Mouse (Mus musculus) megakaryocyte, adult 5-6 weeks (primary cell): ENCODE measurements around the gene Fcamr. TPM values are rescaled to one million over a fixed set of nuclear protein-coding genes. Genes with fewer than 3 reads are reported as not detected.

Source experiments
- ATAC-seq: 2 replicates; pipeline ENCODE4 v1.8.0; 2016; ENCODE audit warnings: mild to moderate bottlenecking, inconsistent platforms; ENCODE audit not compliant: poor library complexity, severe bottlenecking
- total RNA-seq, 2 experiments: library from RNA; stranded (forward) in 1 of 2; stranded (reverse) in 1 of 2; fragments of 153-499, 151-499 nt in 1 of 2; fragments of 221-1000, 200-1000 nt in 1 of 2; gene quantifications; 2 replicates each; pipeline versions ENCODE4 v1.2.3 to v1.2.4; 2015 to 2017

Fcamr gene
- total RNA-seq (2015) (not detected in 2 replicates), total RNA-seq (2017) (not detected in 2 replicates)

GRCm38 (mm10) chr1:130800602-130801001 lies at the start of gene Fcamr:
TSS of gene Fcamr (plus strand) at chr1:130800902.
- ATAC-seq, result no peak

- ATAC-seq, result no peak
Observed at GRCm38 (mm10) chr1:130759689-130760088, 41.0 kb upstream of the Fcamr start.

GRCm38 (mm10) chr1:130761597-130761996 lies 39.1 kb upstream of the Fcamr start:
- no peak for ATAC-seq

GRCm38 (mm10) chr1:130762045-130762760 lies 38.5 kb upstream of the Fcamr start:
- no peak for ATAC-seq

- no peak for ATAC-seq
Observed at GRCm38 (mm10) chr1:130764027-130764461, 36.7 kb upstream of the Fcamr start.

GRCm38 (mm10) chr1:130767066-130767465 lies 33.6 kb upstream of the Fcamr start:
- ATAC-seq, result no peak

GRCm38 (mm10) chr1:130769925-130770324 lies 30.8 kb upstream of the Fcamr start:
- no peak for ATAC-seq

GRCm38 (mm10) chr1:130770487-130770886 lies 30.2 kb upstream of the Fcamr start:
- ATAC-seq, result no peak

- no peak for ATAC-seq
Observed at GRCm38 (mm10) chr1:130770981-130771494, 29.7 kb upstream of the Fcamr start.

- no peak for ATAC-seq
Observed at GRCm38 (mm10) chr1:130775234-130775633, 25.5 kb upstream of the Fcamr start.

- no peak for ATAC-seq
Observed at GRCm38 (mm10) chr1:130775691-130776331, 24.9 kb upstream of the Fcamr start.

GRCm38 (mm10) chr1:130776645-130777044 lies 24.1 kb upstream of the Fcamr start:
- no peak for ATAC-seq

GRCm38 (mm10) chr1:130779867-130780266 lies 20.8 kb upstream of the Fcamr start:
- ATAC-seq, result no peak

GRCm38 (mm10) chr1:130784054-130784453 lies 16.6 kb upstream of the Fcamr start:
- no peak for ATAC-seq

GRCm38 (mm10) chr1:130787001-130787400 lies 13.7 kb upstream of the Fcamr start:
- no peak for ATAC-seq

- no peak for ATAC-seq
Observed at GRCm38 (mm10) chr1:130789512-130790451, 10.9 kb upstream of the Fcamr start.

- ATAC-seq, result no peak
Observed at GRCm38 (mm10) chr1:130795331-130795730, 5.4 kb upstream of the Fcamr start.

- peak; percentile 38; the same call in 1 of the 2 replicates for ATAC-seq
Observed at GRCm38 (mm10) chr1:130796967-130797684, 3.6 kb upstream of the Fcamr start.

GRCm38 (mm10) chr1:130798037-130798436 lies 2.7 kb upstream of the Fcamr start:
- ATAC-seq, result no peak

GRCm38 (mm10) chr1:130798551-130798950 lies 2.2 kb upstream of the Fcamr start:
- no peak for ATAC-seq
